Comparison of ENCODE assay signal across 13 mouse cellular contexts in the genomic region with DNA sequence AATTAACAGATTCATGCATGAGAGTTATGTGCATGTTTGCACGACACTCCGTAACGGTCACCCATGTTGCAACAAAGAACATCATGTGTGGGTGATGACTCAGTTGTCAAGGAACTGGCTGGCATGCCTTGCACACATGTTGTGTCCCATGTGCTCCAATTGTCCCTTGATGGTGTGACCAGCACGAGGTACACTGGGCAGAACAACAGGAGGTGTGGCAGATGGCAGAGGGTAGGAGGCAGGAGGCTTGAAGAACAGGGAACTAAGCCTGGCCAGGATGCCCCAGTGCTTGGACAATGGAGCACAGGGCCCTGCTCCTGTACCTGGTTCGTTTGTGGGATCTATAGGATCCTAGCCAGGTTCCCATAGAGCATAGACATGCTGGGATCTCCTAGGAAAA. TPM values are rescaled to one million over a fixed set of nuclear protein-coding genes. Genes with fewer than 3 reads are reported as not detected.
"Had no signal": no experiment of that assay in that cellular context is flagged by ENCODE, and none has a peak within 500 bp of the region (broad histone marks: within the 10 kb centered on the region; RNA-seq: fewer than 3 reads in every experiment).

No protein-coding gene starts in this region.

- H3K36me3 ChIP-seq: limb, embryonic 13.5 days; lung, embryonic 15.5 days; midbrain, embryonic 12.5 days had no signal

- H3K4me3 ChIP-seq: layer of hippocampus, adult 2 months; limb, embryonic 13.5 days; lung, embryonic 15.5 days; midbrain, embryonic 12.5 days had no signal

- H3K9ac ChIP-seq: limb, embryonic 13.5 days; liver, embryonic 14.5 days; lung, embryonic 15.5 days; midbrain, embryonic 12.5 days had no signal

- H3K27ac ChIP-seq: layer of hippocampus, adult 2 months; limb, embryonic 13.5 days; liver, embryonic 14.5 days; lung, embryonic 15.5 days; midbrain, embryonic 12.5 days had no signal

- H3K27me3 ChIP-seq: limb, embryonic 13.5 days; lung, embryonic 15.5 days; midbrain, embryonic 12.5 days had no signal

- H3K4me1 ChIP-seq: midbrain, embryonic 12.5 days had no signal

- H3K4me2 ChIP-seq: limb, embryonic 13.5 days; lung, embryonic 15.5 days; midbrain, embryonic 12.5 days had no signal

- ATAC-seq: midbrain, embryonic 16.5 days had no signal

- DNase-seq: kidney, adult 18-20 months; left cerebral cortex, postnatal 4 days; lung, postnatal 4 days; right cerebral cortex, postnatal 14 days; thymus, adult 2 months; thymus, postnatal 25 days had no signal

- H3K9me3 ChIP-seq: limb, embryonic 13.5 days; lung, embryonic 15.5 days; midbrain, embryonic 12.5 days had no signal

RNA-seq across cellular contexts. Expression of a gene that starts 31.0 kb away (rescaled TPM):
- total RNA-seq: megakaryocyte-erythroid progenitor cell, adult 5-6 weeks had no signal
